Mouse (Mus musculus) brain, embryonic 14.5 days (tissue): Measurements from ENCODE around the gene Mpnd.

ENCODE experiments used
- CTCF ChIP-seq: fragments of 200-500 bp; IDR thresholded peaks from 2 replicates; pipeline ENCODE4 v1.5.1; 2012; ENCODE audit warnings: inconsistent platforms, mild to moderate bottlenecking, moderate library complexity, borderline replicate concordance; ENCODE audit not compliant: insufficient read depth, insufficient read length; ENCODE audit errors: extremely low read depth
- POLR2A ChIP-seq: fragments of 200-500 bp; IDR thresholded peaks from 2 replicates; pipeline ENCODE4 v1.6.1; 2012; ENCODE audit warnings: mild to moderate bottlenecking, inconsistent platforms, borderline replicate concordance; ENCODE audit not compliant: poor library complexity, insufficient read depth, insufficient read length, severe bottlenecking; ENCODE audit errors: extremely low read depth

DNA sequence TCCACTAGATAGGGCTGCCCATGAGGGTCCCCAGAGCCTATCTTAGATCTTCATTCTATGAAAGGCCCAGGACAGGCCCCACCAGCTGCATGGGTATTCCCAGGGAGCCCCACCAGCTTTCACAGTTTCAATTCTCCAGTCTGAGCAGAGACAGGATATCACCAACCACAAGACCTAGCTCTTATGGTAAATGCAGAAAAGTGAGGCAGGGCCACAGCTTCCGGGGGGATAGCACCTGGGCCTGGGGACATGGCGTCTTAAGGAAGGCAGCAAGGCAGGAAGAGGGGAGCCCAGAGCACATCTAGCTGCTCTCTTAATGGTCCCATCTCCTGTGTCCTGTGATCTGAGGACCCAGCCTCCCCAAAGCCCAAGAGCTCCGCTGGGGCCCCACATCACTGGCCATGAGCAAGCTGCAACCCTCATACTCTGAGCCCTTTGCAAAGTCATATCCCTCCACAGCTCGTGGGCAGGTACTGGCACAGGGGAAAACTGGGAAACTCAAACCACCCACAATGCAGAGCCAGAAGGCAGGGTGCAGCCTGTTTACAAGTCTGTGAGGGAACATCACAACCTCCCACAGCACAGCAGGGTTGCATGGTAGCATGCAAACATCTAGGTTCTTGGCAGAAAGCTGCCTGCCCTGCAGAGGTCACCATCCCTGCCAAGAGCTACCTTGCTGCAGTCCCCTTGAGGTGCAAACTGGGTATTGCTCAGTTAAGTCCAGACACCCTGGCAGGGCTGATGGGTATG is 15.8 kb downstream of the Mpnd start:
- TF ChIP-seq CTCF (no peak), POLR2A (no peak)
